Mouse (Mus musculus) brain, embryonic 14.5 days (tissue): ENCODE results near the gene Mgrn1.

Experiments
- CTCF ChIP-seq: fragments of 200-500 bp; IDR thresholded peaks from 2 replicates; pipeline ENCODE4 v1.5.1; 2012; ENCODE audit warnings: inconsistent platforms, mild to moderate bottlenecking, moderate library complexity, borderline replicate concordance; ENCODE audit not compliant: insufficient read depth, insufficient read length; ENCODE audit errors: extremely low read depth
- POLR2A ChIP-seq: fragments of 200-500 bp; IDR thresholded peaks from 2 replicates; pipeline ENCODE4 v1.6.1; 2012; ENCODE audit warnings: mild to moderate bottlenecking, inconsistent platforms, borderline replicate concordance; ENCODE audit not compliant: poor library complexity, insufficient read depth, insufficient read length, severe bottlenecking; ENCODE audit errors: extremely low read depth

GRCm38 (mm10) chr16:4938461-4938860, 52.4 kb downstream of the Mgrn1 start, which contains the start of gene Nudt16l1:
- no peak for TF ChIP-seq CTCF
- TF ChIP-seq POLR2A = no peak
